Mouse (Mus musculus): Measurements from ENCODE around the gene Prr32. TPM values are rescaled to one million over a fixed set of nuclear protein-coding genes. Genes with fewer than 3 reads are reported as not detected.

The Prr32 gene
- polyA plus RNA-seq (2014; fragmentation: Nextera tagmentation; extraction: Ambion mirVana), result 0.32 and 0.50 TPM in 2 replicates

DNA sequence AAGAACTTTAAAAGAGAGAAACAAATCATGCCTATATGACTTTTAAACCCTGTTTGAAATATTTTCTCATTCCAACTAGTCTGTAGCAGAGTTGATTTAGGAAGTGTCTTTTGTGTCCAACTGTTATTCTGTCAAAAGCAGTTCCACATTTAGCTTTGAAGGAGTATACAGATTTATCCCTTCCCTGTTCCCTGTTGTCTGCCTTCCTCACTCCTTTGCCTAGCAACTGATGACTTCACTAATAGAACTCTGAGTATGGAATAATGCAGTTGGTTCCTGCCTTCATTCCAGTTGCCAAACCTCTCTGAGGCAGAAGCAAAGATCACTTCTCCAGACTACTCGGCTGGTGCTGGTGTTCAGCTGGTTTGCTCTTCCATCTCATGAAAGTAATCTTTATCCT, at the start of gene Prr32:
TSS of gene Prr32 (plus strand) at position 301 of the 400 bp plus-strand sequence.
- ATAC-seq (replicated peaks; ENCODE audit: insufficient number of reproducible peaks, low FRiP score, low TSS enrichment, low read depth), result no peak
- no peaks in the 10 kb centered on the region for H3K27me3 ChIP-seq (ENCODE audit: control insufficient read depth, insufficient read depth, low read length)
- 73% methylated on average over 1 of the region's 1 CpGs for WGBS

More for the DNA sequence above, at the start of gene Prr32:
- no peak within 1 kb of the TSS for H3K4me3 ChIP-seq (ENCODE audit: low read depth, low read length)
- H3K4me2 ChIP-seq (ENCODE audit: low read depth, low read length), result no peak within 1 kb of the TSS
- no peaks in the 10 kb centered on the region for H3K4me1 ChIP-seq (ENCODE audit: control insufficient read depth, insufficient read depth, low read length)
- H3K27ac ChIP-seq (replicated peaks; ENCODE audit: low read depth, low read length), result no peak within 1 kb of the TSS
- no peak within 1 kb of the TSS for H3K9ac ChIP-seq (replicated peaks; ENCODE audit: low read length)
- H3K36me3 ChIP-seq (replicated peaks; ENCODE audit: control insufficient read depth, insufficient read depth, low read depth, low read length), result no peaks in the 10 kb centered on the region
- no peaks in the 10 kb centered on the region for H3K9me3 ChIP-seq (replicated peaks; ENCODE audit: control insufficient read depth, low read length)
- DNase-seq (ENCODE audit: low spot score), result no peak

Measured in embryonic facial prominence, embryonic 11.5 days (tissue).